Mouse (Mus musculus) adrenal gland, adult 2 months (tissue): ENCODE data around the gene Wdr5b. TPM values are rescaled to one million over a fixed set of nuclear protein-coding genes. Genes with fewer than 3 reads are reported as not detected.
"Not testable (repeated sequence)": the region's sequence is repeated elsewhere in the genome, so short reads cannot be mapped to it uniquely, and the experiment has no call there.

ENCODE experiments used
- DNase-seq: peaks from one replicate; pipeline ENCODE4 v3.0.0; 2021
- long read RNA-seq: library from polyadenylated mRNA; stranded (forward); transcript quantifications from one replicate; pipeline ENCODE4 v2.0.0, GENCODE M21; 2021
- polyA plus RNA-seq: library from polyadenylated mRNA; depleted of rRNA; stranded (reverse); fragments of >200 nt; gene quantifications from 2 replicates; pipeline ENCODE4 v1.2.3, GENCODE M21; 2012; rRNA removed
- total RNA-seq, 2 experiments: library from RNA; stranded (reverse); gene quantifications; 2 replicates each; pipeline ENCODE4 v1.2.3; 2021

The Wdr5b gene
- total RNA-seq (1 to 10 TPM; 3.1 to 5.2 TPM), polyA plus RNA-seq (0.59 and 0.75 TPM in 2 replicates)
- long read RNA-seq, transcript Wdr5b-201 (1 exons, 2,739 nt), result major isoform, 5 of 5 reads
- long read RNA-seq, partial matches to known transcripts, result 0 of 5 reads
- long read RNA-seq, other reads (novel, unspliced or antisense), result 0 of 5 reads

DNA sequence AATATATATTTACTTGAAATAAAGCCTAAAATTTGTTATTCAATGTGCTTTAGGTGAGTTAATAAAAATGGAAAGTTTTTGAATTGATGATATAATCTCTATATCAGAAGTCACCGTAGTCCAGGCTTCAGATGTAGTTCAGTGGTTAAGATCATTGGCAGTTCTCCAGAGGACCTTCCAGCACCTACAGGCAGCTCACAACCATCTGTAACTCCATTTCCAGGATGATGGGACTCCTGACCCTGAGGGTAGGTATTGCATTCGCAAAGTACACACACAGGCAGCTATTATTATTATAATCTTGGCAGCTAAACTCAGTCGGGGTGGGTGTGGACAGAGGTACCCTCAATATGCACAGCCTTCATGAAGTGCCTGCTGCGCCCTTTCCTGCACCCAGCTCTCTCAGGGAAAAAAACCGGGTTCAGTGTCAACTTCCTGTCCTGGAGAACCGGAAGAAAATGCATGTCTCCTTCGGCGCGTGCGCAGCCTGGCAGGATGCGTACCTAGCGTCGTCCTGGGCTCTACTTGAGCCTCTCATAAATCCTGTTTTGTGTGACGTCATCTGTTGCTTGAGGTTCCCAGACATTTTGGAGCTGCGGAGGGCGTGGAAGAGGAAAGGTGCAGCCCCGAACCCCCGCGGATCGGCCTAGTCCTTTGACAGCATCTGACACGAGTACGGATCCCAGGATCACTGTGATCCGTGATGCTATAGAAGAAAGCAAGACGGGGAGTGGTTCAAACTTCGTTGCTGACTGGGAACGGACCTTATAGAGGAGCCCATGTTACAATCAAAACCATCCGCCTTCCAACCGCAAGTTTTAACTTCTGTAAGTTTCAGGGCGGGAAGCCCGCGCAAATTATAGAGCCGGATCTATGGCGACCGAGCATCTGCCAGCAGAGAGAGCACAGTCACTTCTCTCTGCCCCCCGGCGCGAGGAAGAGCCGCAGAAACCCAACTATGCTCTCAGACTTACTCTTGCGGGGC, at the start of gene Wdr5b:
Gene Wdr5b, plus strand, starts transcription at position 551 of the 985 bp plus-strand sequence.
- DNase-seq, result peak; percentile 94

DNA sequence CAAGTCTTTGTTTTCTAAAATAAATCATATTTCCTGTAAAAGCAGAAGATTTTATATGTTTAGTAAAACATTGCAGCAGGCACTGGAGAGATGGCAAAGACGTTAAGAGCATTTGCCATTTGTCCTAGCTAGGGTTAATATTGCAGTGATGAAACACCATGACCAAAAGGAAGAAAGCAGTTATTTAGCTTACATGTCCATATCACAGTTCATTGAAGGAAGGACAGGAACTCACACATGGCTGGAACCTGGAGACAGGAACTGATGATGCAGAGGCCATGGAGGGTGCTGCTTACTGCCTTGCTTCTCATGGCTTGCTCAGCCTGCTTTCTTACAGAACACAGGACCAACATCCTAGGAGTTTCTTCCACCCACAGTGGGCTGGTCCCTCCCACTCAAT, 48.6 kb upstream of the Wdr5b start:
- no peak for DNase-seq

GRCm38 (mm10) chr16:35993316-35993715, 47.7 kb upstream of the Wdr5b start:
- no peak for DNase-seq

DNA sequence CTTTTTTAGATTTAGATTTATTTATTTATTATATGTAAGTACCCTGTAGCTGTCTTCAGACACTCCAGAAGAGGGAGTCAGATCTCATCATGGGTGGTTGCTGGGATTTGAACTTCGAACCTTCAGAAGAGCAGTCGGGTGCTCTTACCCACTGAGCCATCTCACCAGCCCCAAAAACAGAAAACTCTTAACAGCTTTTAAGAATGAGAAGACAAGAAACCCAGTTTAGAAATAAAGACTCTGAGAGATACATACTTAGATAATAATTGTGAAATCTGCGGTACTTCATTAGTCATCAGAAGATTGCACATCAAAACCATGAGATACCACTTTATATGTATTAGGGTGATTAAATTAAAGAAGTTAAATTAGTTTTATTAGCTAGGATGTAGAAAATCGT, 42.1 kb upstream of the Wdr5b start:
- not testable (repeated sequence) for DNase-seq

DNA sequence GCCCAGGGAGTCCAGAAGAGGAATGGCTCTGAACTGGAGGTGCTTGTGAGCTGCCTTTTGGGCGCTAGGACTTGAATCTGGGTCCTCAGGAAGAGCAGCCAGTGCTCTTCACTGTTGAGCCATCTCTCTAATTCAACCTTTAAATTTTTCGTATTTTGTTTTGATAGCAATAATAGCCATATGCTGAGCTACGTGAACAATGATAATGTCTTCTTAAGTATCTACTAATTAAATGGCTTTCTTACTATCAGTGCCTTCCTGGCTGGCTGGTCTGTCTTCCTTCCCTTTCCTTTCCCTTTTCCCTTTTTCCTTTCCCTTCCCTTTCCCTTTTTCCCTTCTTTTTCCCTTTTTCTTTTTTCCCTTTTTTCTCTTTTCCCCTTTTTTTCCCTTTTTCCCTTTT, 32.6 kb upstream of the Wdr5b start:
- DNase-seq, result no peak

DNA sequence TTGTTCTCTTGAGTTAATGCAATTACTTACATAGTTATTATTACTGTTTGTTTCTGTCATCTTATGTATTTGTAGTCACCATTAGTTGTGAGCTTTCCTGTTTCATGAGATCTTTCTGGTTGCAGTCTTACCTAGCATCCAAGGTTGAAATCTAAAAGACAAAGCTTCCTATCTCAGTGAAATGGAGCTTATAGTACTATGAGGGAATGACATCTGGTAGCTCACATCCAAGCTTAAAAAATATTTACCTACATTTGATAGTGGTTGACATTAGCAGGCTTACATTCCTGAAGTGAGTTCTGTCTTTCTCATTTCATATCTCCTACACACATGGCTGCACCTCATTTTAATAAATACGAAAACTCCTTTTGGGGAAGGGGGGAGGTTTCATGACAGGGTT, 24.7 kb upstream of the Wdr5b start:
- DNase-seq, result no peak

- not testable (repeated sequence) for DNase-seq
Observed at GRCm38 (mm10) chr16:36028120-36028519, 12.9 kb upstream of the Wdr5b start.

DNA sequence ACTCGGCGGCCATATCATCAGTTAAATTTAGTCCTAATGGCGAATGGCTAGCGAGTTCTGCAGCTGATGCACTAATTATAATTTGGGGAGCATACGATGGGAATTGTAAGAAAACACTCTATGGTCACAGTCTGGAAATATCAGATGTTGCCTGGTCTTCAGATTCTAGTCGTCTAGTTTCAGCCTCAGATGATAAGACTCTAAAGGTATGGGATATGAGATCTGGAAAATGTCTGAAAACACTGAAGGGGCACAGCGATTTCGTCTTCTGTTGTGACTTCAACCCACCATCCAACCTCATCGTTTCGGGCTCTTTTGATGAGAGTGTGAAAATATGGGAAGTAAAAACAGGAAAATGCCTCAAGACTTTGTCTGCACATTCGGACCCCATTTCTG, 633 bp downstream of the Wdr5b start:
- DNase-seq, result no peak

- DNase-seq, result no peak
Observed at GRCm38 (mm10) chr16:36043073-36043472, 2.1 kb downstream of the Wdr5b start.

GRCm38 (mm10) chr16:36043964-36044363, 3.0 kb downstream of the Wdr5b start:
- DNase-seq, result no peak

GRCm38 (mm10) chr16:36047538-36047937, 6.5 kb downstream of the Wdr5b start:
- DNase-seq, result no peak

DNA sequence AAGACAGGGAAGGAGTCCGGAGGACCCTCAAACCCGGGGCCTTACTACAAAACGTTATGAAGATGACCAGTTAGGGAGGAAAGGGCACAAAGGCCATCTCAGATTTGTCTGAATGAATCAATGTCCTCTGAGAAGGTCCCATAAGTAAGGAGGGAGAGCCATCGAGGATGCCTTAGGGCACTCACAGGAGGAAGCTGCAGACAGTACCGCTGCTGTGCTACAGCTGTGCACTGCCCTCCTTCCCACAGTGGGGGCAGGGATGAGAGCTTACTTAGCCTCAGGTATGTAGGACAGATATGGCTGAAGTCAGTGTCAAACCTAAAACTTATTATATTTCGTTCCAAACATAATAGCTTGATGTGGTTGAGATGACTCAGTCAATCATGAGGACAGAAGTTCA, 10.5 kb downstream of the Wdr5b start:
- DNase-seq, result no peak

- DNase-seq, result no peak
Observed at GRCm38 (mm10) chr16:36053524-36054275, 12.7 kb downstream of the Wdr5b start.

DNA sequence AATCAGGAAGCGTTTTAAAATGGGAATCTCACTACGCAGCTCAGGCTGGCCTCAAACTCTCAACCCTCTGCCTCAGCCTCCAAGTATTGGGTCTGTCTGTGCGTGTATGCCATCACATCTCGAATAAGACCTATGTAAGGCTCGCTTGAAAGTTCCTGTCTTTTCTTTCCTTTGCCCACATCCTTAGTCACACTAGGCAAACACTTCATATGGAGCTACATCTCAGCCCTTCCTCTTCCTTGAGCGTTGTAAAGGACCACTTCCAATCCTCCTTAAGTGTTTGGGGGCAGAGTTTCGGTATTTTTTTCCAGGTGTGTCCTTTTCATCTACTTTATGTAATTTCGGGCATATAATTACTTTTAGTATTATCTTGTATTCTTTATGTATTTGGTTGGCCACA, 13.9 kb downstream of the Wdr5b start:
- no peak for DNase-seq

GRCm38 (mm10) chr16:36056416-36056815, 15.4 kb downstream of the Wdr5b start:
- peak; percentile 50 for DNase-seq

- no peak for DNase-seq
Observed at GRCm38 (mm10) chr16:36057933-36058475, 17.0 kb downstream of the Wdr5b start.

DNA sequence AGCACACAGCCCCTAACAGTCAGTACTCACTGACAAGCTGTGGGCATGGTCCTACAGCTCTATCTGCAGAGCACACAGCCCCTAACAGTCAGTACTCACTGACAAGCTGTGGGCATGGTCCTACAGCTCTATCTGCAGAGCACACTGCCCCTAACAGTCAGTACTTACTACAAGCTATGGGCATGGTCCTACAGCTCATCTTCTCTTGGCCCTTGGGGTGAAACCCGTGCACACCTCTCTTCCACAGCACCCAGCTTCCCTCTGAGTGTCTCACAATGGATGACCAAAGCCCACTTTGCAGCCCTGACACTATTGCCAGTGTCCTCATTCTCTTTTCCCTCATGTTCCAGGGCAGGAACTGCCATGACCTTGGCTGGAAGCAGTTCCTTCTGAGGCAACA, 21.5 kb downstream of the Wdr5b start:
- DNase-seq, result not testable (repeated sequence)

DNA sequence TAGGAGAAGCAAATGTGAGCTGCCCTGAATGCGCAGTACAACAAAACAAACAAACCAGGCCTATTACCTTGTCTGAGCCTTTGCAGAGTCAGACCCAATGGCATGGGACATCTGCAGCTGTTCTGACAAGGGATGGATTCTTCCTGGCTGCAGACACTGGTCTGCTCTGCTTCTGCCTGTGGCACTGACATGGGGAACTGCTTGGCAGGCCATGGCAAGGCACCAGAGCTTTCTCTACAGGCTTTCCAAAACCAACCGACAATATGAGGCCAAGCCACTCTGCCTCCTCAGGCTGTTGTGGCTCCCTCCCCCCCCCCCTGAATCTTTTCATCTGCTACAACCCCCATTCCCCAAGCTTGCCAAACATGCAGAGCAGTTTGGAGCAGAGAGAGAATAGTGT, 22.3 kb downstream of the Wdr5b start:
- DNase-seq, result no peak

GRCm38 (mm10) chr16:36064904-36065303, 23.9 kb downstream of the Wdr5b start:
- DNase-seq, result no peak

GRCm38 (mm10) chr16:36067694-36068093, 26.7 kb downstream of the Wdr5b start:
- no peak for DNase-seq

DNA sequence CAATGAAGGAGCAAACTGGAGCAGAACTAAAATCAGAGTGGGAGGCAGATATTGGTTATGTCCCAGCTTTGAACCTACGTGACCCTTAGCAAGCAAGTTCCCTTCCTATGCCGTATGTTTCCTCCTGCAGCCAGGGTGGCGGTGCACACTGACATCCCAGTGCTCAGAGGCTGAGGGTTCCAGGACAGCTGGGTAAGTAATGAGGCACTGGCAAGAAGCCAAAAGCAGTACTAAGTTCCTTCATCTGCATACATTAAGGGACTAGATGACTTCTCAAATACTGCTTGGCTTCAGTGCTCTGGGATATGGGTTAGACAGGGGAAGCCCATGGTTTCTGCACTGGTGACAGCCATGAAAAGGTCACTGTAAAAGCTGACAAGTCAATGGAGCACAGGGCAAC, 27.4 kb downstream of the Wdr5b start:
- DNase-seq, result no peak

- no peak for DNase-seq
Observed at GRCm38 (mm10) chr16:36069819-36070575, 29.0 kb downstream of the Wdr5b start.
